Mouse (Mus musculus) small intestine, adult 2 months (tissue): ENCODE measurements at regions not wholly inside any gene's neighbourhood (a gene's known extent, or its start where the extent isn't known, plus 50 kb on each side); places are given as distances from the start of the nearest gene placed in this dataset.

ENCODE experiments used
- CTCF ChIP-seq: fragments of 200-500 bp; IDR thresholded peaks from 2 replicates; pipeline ENCODE4 v1.5.1; 2012; ENCODE audit warnings: low read depth, mild to moderate bottlenecking, control low read depth, inconsistent platforms, low read length, moderate library complexity, mixed read lengths; ENCODE audit not compliant: insufficient replicate concordance, insufficient read length; ENCODE audit errors: extremely low read depth
- POLR2A ChIP-seq: fragments of 200-500 bp; IDR thresholded peaks from 2 replicates; pipeline ENCODE4 v1.6.1; 2012; ENCODE audit warnings: low read depth, mild to moderate bottlenecking, control low read depth, inconsistent platforms, low read length, moderate library complexity

DNA sequence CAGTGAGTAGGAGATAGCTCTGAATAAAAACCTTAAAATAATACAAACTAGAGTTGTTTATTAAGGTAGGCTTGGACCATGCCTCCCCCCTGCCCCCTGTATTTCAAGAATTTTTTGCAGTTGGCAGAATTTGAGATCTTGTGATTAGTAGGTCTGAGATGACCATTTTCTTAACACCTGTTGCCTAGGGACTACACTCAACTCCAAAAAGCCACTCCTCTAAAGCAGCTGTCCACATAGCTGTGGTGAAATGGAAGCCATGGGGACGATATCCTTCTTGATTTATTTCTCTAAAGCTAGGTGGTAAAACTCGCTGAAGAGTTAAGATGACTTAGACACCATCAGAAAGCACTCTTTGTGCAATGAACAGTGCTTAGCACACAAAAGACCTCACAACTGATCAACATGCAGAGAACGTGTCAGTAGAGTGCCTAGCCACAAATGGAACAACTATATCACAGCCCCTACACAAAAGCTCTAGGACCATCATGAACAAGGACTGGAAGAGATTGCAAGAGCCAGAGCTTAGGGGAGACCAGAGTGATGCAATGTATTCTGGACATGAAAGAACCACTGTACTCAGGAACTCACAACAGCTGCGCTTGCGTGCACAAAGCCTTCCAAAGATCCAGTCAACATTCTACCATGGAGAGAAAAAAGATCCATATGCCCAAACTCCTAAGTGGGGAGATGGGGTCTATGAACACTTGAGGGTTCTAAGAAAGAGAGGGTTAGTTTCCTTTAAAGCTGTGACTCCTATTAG is 147.6 kb downstream of the Plk2 start:
- TF ChIP-seq POLR2A = no peak
- TF ChIP-seq CTCF = no peak
